Mouse (Mus musculus) cerebellum, adult 18-20 months (tissue): ENCODE measurements around the gene Pnpla2.

ENCODE experiments used
- DNase-seq, 2 experiments: peaks; one replicate each; pipeline ENCODE4 v3.0.0; 2021

Gene Pnpla2

GRCm38 (mm10) chr7:141485186-141485585, 30.2 kb downstream of the Pnpla2 start:
- no peak for DNase-seq

GRCm38 (mm10) chr7:141485606-141486005, 30.6 kb downstream of the Pnpla2 start:
- peak; percentile 95 for DNase-seq

- DNase-seq, result no peak
Measured at GRCm38 (mm10) chr7:141486239-141486638, 31.2 kb downstream of the Pnpla2 start.

GRCm38 (mm10) chr7:141487141-141487540, 32.1 kb downstream of the Pnpla2 start:
- DNase-seq, result no peak

GRCm38 (mm10) chr7:141491151-141491550, 36.2 kb downstream of the Pnpla2 start:
- no peak for DNase-seq

- DNase-seq, result peak; percentile 70 to 76
Measured at GRCm38 (mm10) chr7:141492738-141493137, 37.7 kb downstream of the Pnpla2 start.

GRCm38 (mm10) chr7:141493729-141494128, 38.7 kb downstream of the Pnpla2 start:
- DNase-seq, result no peak

- DNase-seq, result peak in 1 of 2 experiments; percentile 30
Measured at GRCm38 (mm10) chr7:141495379-141495778, 40.4 kb downstream of the Pnpla2 start.

- peak; percentile 17 to 27 for DNase-seq
Measured at GRCm38 (mm10) chr7:141495940-141496339, 40.9 kb downstream of the Pnpla2 start.

- DNase-seq, result peak; percentile 30 to 38
Measured at GRCm38 (mm10) chr7:141497600-141497999, 42.6 kb downstream of the Pnpla2 start.

- DNase-seq, result peak; percentile 22 to 27
Measured at GRCm38 (mm10) chr7:141501820-141502555, 47.0 kb downstream of the Pnpla2 start.

GRCm38 (mm10) chr7:141502556-141502905, 47.5 kb downstream of the Pnpla2 start:
- peak; percentile 74 to 83 for DNase-seq

GRCm38 (mm10) chr7:141506278-141506677, 51.3 kb downstream of the Pnpla2 start:
- peak in 1 of 2 experiments; percentile 1 for DNase-seq

- no peak for DNase-seq
Measured at GRCm38 (mm10) chr7:141508160-141508559, 53.2 kb downstream of the Pnpla2 start.

- peak; percentile 59 to 71 for DNase-seq
Measured at GRCm38 (mm10) chr7:141510196-141510595, 55.2 kb downstream of the Pnpla2 start.
